Mouse (Mus musculus) midbrain, postnatal 0 days (tissue): ENCODE data around the gene Cadm4. TPM values are rescaled to one million over a fixed set of nuclear protein-coding genes. Genes with fewer than 3 reads are reported as not detected.

ENCODE experiments used
- ATAC-seq: fragments of 200-750 bp; cut with Nextera tagmentation; 2 replicates; pipeline ENCODE4 v1.8.0; 2017; ENCODE audit warnings: moderate number of reproducible peaks, mild to moderate bottlenecking, moderate TSS enrichment, moderate library complexity; ENCODE audit not compliant: low FRiP score
- DNase-seq: peaks from one replicate; pipeline ENCODE4 v3.0.0-alpha.2; 2015; ENCODE audit warnings: low spot score
- H3K27ac ChIP-seq: fragments of 300-500 bp; sonication (generic); 2 replicates; pipeline ENCODE4 v1.5.1; 2014; ENCODE audit warnings: low read depth, mild to moderate bottlenecking, low read length, mixed read lengths
- H3K27me3 ChIP-seq: fragments of 300-500 bp; sonication (generic); 2 replicates; pipeline ENCODE4 v1.6.1; 2014; ENCODE audit warnings: low read length, control low read depth, mixed read lengths; ENCODE audit not compliant: insufficient read depth
- H3K36me3 ChIP-seq: fragments of 300-500 bp; sonication (generic); 2 replicates; pipeline ENCODE4 v1.6.1; 2014; ENCODE audit warnings: low read length, control low read depth, mixed read lengths; ENCODE audit not compliant: insufficient read depth
- H3K4me1 ChIP-seq: fragments of 300-500 bp; sonication (generic); 2 replicates; pipeline ENCODE4 v1.6.1; 2014; ENCODE audit warnings: mild to moderate bottlenecking, control low read depth, antibody characterized with exemption, low read length, mixed read lengths; ENCODE audit not compliant: insufficient read depth
- H3K4me2 ChIP-seq: fragments of 300-500 bp; sonication (generic); 2 replicates; pipeline ENCODE4 v1.6.1; 2014; ENCODE audit warnings: low read depth, mild to moderate bottlenecking, low read length, mixed read lengths; ENCODE audit not compliant: poor library complexity, severe bottlenecking
- H3K4me3 ChIP-seq: fragments of 300-500 bp; sonication (generic); 2 replicates; pipeline ENCODE4 v1.5.1; 2014; ENCODE audit warnings: low read depth, mild to moderate bottlenecking, low read length, moderate library complexity
- H3K9ac ChIP-seq: fragments of 300-500 bp; sonication (generic); replicated peaks from 2 replicates; pipeline ENCODE4 v1.6.1; 2014; ENCODE audit warnings: mild to moderate bottlenecking, low read length, moderate library complexity, mixed read lengths; ENCODE audit not compliant: poor library complexity, severe bottlenecking
- H3K9me3 ChIP-seq: fragments of 300-500 bp; sonication (generic); 2 replicates; pipeline ENCODE4 v1.6.1; 2016; ENCODE audit warnings: low read length, control low read depth
- CTCF ChIP-seq: IDR thresholded peaks from 2 replicates; pipeline ENCODE4 v1.5.1; 2016; ENCODE audit warnings: antibody characterized with exemption, mild to moderate bottlenecking
- WGBS: fragments of 180-500 bp; shearing (Covaris S2); extraction: QIAGEN DNeasy Blood & Tissue Kit; methylation state at CpG from one replicate; pipeline ENCODE4 v1.1.7; 2014; 5-methylcytosine and 5-hydroxymethylcytosine counted together
- polyA plus RNA-seq: library from polyadenylated mRNA; unstranded; fragments of >200 nt; fragmentation: Nextera tagmentation; extraction: Ambion mirVana; gene quantifications from 2 replicates; pipeline ENCODE4 v1.2.1, GENCODE M21; 2015
- total RNA-seq: library from RNA; depleted of rRNA; stranded (reverse); fragments of >200 nt; gene quantifications from 2 replicates; pipeline ENCODE4 v1.2.3, GENCODE M21; 2014; rRNA removed

Gene Cadm4
- total RNA-seq: 342 and 354 TPM in 2 replicates
- polyA plus RNA-seq: 82.0 and 88.1 TPM in 2 replicates

- no peaks in the 10 kb centered on the region for H3K9me3 ChIP-seq
- peak within 1 kb of the TSS; percentile 70 for H3K4me3 ChIP-seq
- 2% methylated on average over 61 of the region's 83 CpGs for WGBS
- peaks cover 24% of the 10 kb centered on the region for H3K4me1 ChIP-seq
- H3K36me3 ChIP-seq: no peaks in the 10 kb centered on the region
- peak; percentile 81 for ATAC-seq
- H3K27me3 ChIP-seq: no peaks in the 10 kb centered on the region
- H3K9ac ChIP-seq: peak within 1 kb of the TSS; percentile 96
- peak within 1 kb of the TSS; percentile 75 for H3K4me2 ChIP-seq
- DNase-seq: peak; percentile 90
- TF ChIP-seq CTCF: peak; percentile 53
- peak within 1 kb of the TSS; percentile 86 for H3K27ac ChIP-seq
Observed at GRCm38 (mm10) chr7:24481474-24482207, at the start of gene Cadm4. Cadm4 (plus strand) TSS chr7:24482023.

GRCm38 (mm10) chr7:24435305-24435704, 46.5 kb upstream of the Cadm4 start:
- no peak for ATAC-seq
- no peak overlapping the region for H3K4me2 ChIP-seq
- DNase-seq: no peak
- no peaks in the 10 kb centered on the region for H3K36me3 ChIP-seq
- no peaks in the 10 kb centered on the region for H3K4me1 ChIP-seq
- no peak for TF ChIP-seq CTCF
- H3K27me3 ChIP-seq: no peaks in the 10 kb centered on the region
- H3K4me3 ChIP-seq: no peak overlapping the region
- no peaks in the 10 kb centered on the region for H3K9me3 ChIP-seq
- WGBS: 66% methylated on average over 5 of the region's 5 CpGs
- H3K9ac ChIP-seq: no peak overlapping the region
- H3K27ac ChIP-seq: no peak overlapping the region

GRCm38 (mm10) chr7:24437981-24438380, 43.8 kb upstream of the Cadm4 start:
- TF ChIP-seq CTCF: no peak
- Histone ChIP-seq H3K4me2 (no peak overlapping the region), H3K27ac (no peak overlapping the region), H3K9ac (no peak overlapping the region), H3K4me1 (no peaks in the 10 kb centered on the region), H3K27me3 (no peaks in the 10 kb centered on the region), H3K36me3 (no peaks in the 10 kb centered on the region), H3K4me3 (no peak overlapping the region), H3K9me3 (no peaks in the 10 kb centered on the region)
- WGBS: 69% methylated on average over 10 of the region's 10 CpGs
- no peak for DNase-seq
- no peak for ATAC-seq

GRCm38 (mm10) chr7:24439191-24439590, 42.6 kb upstream of the Cadm4 start:
- H3K4me2 ChIP-seq: no peak overlapping the region
- no peaks in the 10 kb centered on the region for H3K9me3 ChIP-seq
- ATAC-seq: no peak
- H3K27ac ChIP-seq: no peak overlapping the region
- DNase-seq: no peak
- H3K27me3 ChIP-seq: no peaks in the 10 kb centered on the region
- H3K4me3 ChIP-seq: no peak overlapping the region
- H3K36me3 ChIP-seq: no peaks in the 10 kb centered on the region
- no peak overlapping the region for H3K9ac ChIP-seq
- no peak for TF ChIP-seq CTCF
- no peaks in the 10 kb centered on the region for H3K4me1 ChIP-seq
- 85% methylated on average over 6 of the region's 6 CpGs for WGBS

GRCm38 (mm10) chr7:24439891-24440290, 41.9 kb upstream of the Cadm4 start:
- no peaks in the 10 kb centered on the region for H3K27me3 ChIP-seq
- H3K9ac ChIP-seq: no peak overlapping the region
- 73% methylated on average over 7 of the region's 7 CpGs for WGBS
- H3K9me3 ChIP-seq: no peaks in the 10 kb centered on the region
- ATAC-seq (no peak), DNase-seq (no peak)
- H3K4me1 ChIP-seq: no peaks in the 10 kb centered on the region
- no peak overlapping the region for H3K4me3 ChIP-seq
- H3K4me2 ChIP-seq: no peak overlapping the region
- no peak for TF ChIP-seq CTCF
- H3K36me3 ChIP-seq: no peaks in the 10 kb centered on the region
- H3K27ac ChIP-seq: no peak overlapping the region

GRCm38 (mm10) chr7:24441785-24442184, 40.0 kb upstream of the Cadm4 start:
- Histone ChIP-seq H3K9ac (no peak overlapping the region), H3K9me3 (no peaks in the 10 kb centered on the region), H3K36me3 (no peaks in the 10 kb centered on the region), H3K27ac (no peak overlapping the region), H3K4me2 (no peak overlapping the region), H3K4me1 (no peaks in the 10 kb centered on the region), H3K4me3 (no peak overlapping the region), H3K27me3 (no peaks in the 10 kb centered on the region)
- DNase-seq (peak; percentile 66), ATAC-seq (no peak)
- 14% methylated on average over 1 of the region's 1 CpGs for WGBS
- TF ChIP-seq CTCF: peak; percentile 82
